Mouse (Mus musculus) small intestine, adult 2 months (tissue): Measurements from ENCODE around the gene Armc8. TPM values are rescaled to one million over a fixed set of nuclear protein-coding genes. Genes with fewer than 3 reads are reported as not detected.

Source experiments
- H3K27ac ChIP-seq: fragments of 200-500 bp; 2 replicates; pipeline ENCODE4 v1.5.1; 2012; ENCODE audit warnings: low read depth, low read length, control low read depth, inconsistent platforms; ENCODE audit not compliant: insufficient read depth
- H3K27me3 ChIP-seq: fragments of 200-500 bp; 2 replicates; pipeline ENCODE4 v1.6.1; 2012; ENCODE audit warnings: mild to moderate bottlenecking, moderate library complexity, low read length, inconsistent platforms; ENCODE audit not compliant: control insufficient read depth, insufficient read depth
- H3K36me3 ChIP-seq: fragments of 200-500 bp; 2 replicates; pipeline ENCODE4 v1.6.1; 2012; ENCODE audit warnings: mild to moderate bottlenecking, low read length, control low read depth, inconsistent platforms; ENCODE audit not compliant: control insufficient read depth, insufficient read depth
- H3K4me1 ChIP-seq: fragments of 200-500 bp; 2 replicates; pipeline ENCODE4 v1.6.1; 2012; ENCODE audit warnings: low read length, inconsistent platforms, mixed read lengths; ENCODE audit not compliant: control insufficient read depth, insufficient read depth, insufficient read length
- H3K4me3 ChIP-seq: fragments of 200-500 bp; 2 replicates; pipeline ENCODE4 v1.5.1; 2012; ENCODE audit warnings: low read depth, mild to moderate bottlenecking, control low read depth, inconsistent platforms, low read length, moderate library complexity
- CTCF ChIP-seq: fragments of 200-500 bp; IDR thresholded peaks from 2 replicates; pipeline ENCODE4 v1.5.1; 2012; ENCODE audit warnings: low read depth, mild to moderate bottlenecking, control low read depth, inconsistent platforms, low read length, moderate library complexity, mixed read lengths; ENCODE audit not compliant: insufficient replicate concordance, insufficient read length; ENCODE audit errors: extremely low read depth
- POLR2A ChIP-seq: fragments of 200-500 bp; IDR thresholded peaks from 2 replicates; pipeline ENCODE4 v1.6.1; 2012; ENCODE audit warnings: low read depth, mild to moderate bottlenecking, control low read depth, inconsistent platforms, low read length, moderate library complexity
- WGBS: fragments of 180-500 bp; shearing (Covaris S2); methylation state at CpG from one replicate; pipeline ENCODE4 v1.1.7; 2018; 5-methylcytosine and 5-hydroxymethylcytosine counted together
- polyA plus RNA-seq: library from polyadenylated mRNA; depleted of rRNA; stranded (reverse); fragments of >200 nt; gene quantifications from 2 replicates; pipeline ENCODE4 v1.2.3, GENCODE M21; 2012

Gene Armc8
- polyA plus RNA-seq, 1 experiment: 9.5 TPM

GRCm38 (mm10) chr9:99505875-99506274, 62.8 kb downstream of the Armc8 start:
- no peak overlapping the region for H3K4me3 ChIP-seq
- WGBS: 32% methylated on average over 7 of the region's 7 CpGs
- H3K4me1 ChIP-seq: no peaks in the 10 kb centered on the region
- TF ChIP-seq POLR2A (no peak), CTCF (no peak)
- H3K27ac ChIP-seq: no peak overlapping the region
- H3K27me3 ChIP-seq: no peaks in the 10 kb centered on the region
- peaks cover 14% of the 10 kb centered on the region for H3K36me3 ChIP-seq

- no peak for TF ChIP-seq CTCF
- TF ChIP-seq POLR2A: no peak
- H3K4me3 ChIP-seq: no peak overlapping the region
- no peak overlapping the region for H3K27ac ChIP-seq
- peaks cover 39% of the 10 kb centered on the region for H3K36me3 ChIP-seq
- 97% methylated on average over 4 of the region's 4 CpGs for WGBS
- H3K4me1 ChIP-seq: no peaks in the 10 kb centered on the region
- H3K27me3 ChIP-seq: no peaks in the 10 kb centered on the region
These were observed 69.4 kb downstream of the Armc8 start for GRCm38 (mm10) chr9:99499336-99499735.

- Histone ChIP-seq H3K36me3 (peaks cover 36% of the 10 kb centered on the region), H3K4me1 (no peaks in the 10 kb centered on the region), H3K4me3 (no peak overlapping the region), H3K27me3 (no peaks in the 10 kb centered on the region), H3K27ac (no peak overlapping the region)
- TF ChIP-seq CTCF: no peak
- TF ChIP-seq POLR2A: no peak
- 83% methylated on average over 10 of the region's 10 CpGs for WGBS
These were observed 76.0 kb downstream of the Armc8 start for GRCm38 (mm10) chr9:99492634-99493200.

GRCm38 (mm10) chr9:99491050-99491449, 77.6 kb downstream of the Armc8 start:
- Histone ChIP-seq H3K36me3 (peaks cover 37% of the 10 kb centered on the region), H3K27ac (no peak overlapping the region), H3K4me1 (no peaks in the 10 kb centered on the region), H3K27me3 (no peaks in the 10 kb centered on the region), H3K4me3 (no peak overlapping the region)
- WGBS: 92% methylated on average over 4 of the region's 4 CpGs
- TF ChIP-seq CTCF: no peak
- TF ChIP-seq POLR2A: no peak

GRCm38 (mm10) chr9:99487841-99488240, 80.9 kb downstream of the Armc8 start:
- Histone ChIP-seq H3K27ac (no peak overlapping the region), H3K4me3 (no peak overlapping the region), H3K36me3 (peaks cover 32% of the 10 kb centered on the region), H3K27me3 (no peaks in the 10 kb centered on the region), H3K4me1 (peaks cover 4% of the 10 kb centered on the region; the same call in 1 of the 2 replicates)
- no peak for TF ChIP-seq POLR2A
- TF ChIP-seq CTCF: no peak
- WGBS: 84% methylated on average over 3 of the region's 3 CpGs

- H3K27me3 ChIP-seq: no peaks in the 10 kb centered on the region
- WGBS: 88% methylated on average over 8 of the region's 8 CpGs
- H3K27ac ChIP-seq: no peak overlapping the region
- H3K4me3 ChIP-seq: no peak overlapping the region
- no peak for TF ChIP-seq CTCF
- TF ChIP-seq POLR2A: no peak
- peaks cover 31% of the 10 kb centered on the region for H3K36me3 ChIP-seq
- peaks cover 4% of the 10 kb centered on the region; the same call in 1 of the 2 replicates for H3K4me1 ChIP-seq
These were observed 81.5 kb downstream of the Armc8 start for GRCm38 (mm10) chr9:99487126-99487695.

GRCm38 (mm10) chr9:99485144-99485543, 83.6 kb downstream of the Armc8 start:
- 90% methylated on average over 4 of the region's 4 CpGs for WGBS
- TF ChIP-seq POLR2A (no peak), CTCF (no peak)

More at GRCm38 (mm10) chr9:99485144-99485543, 83.6 kb downstream of the Armc8 start:
- Histone ChIP-seq H3K4me3 (no peak overlapping the region), H3K36me3 (peaks cover 30% of the 10 kb centered on the region), H3K27me3 (no peaks in the 10 kb centered on the region), H3K4me1 (peaks cover 5% of the 10 kb centered on the region; the same call in 1 of the 2 replicates), H3K27ac (no peak overlapping the region)
